Mouse (Mus musculus) brain, embryonic 18.5 days (tissue): ENCODE data around the gene Rtp4.
A peak's percentile ranks its signal among the peaks of the same experiment; 100 is the strongest.

Source experiments
- DNase-seq: peaks from one replicate; pipeline ENCODE4 v3.0.0-alpha.2; 2012; ENCODE audit warnings: low read depth, low spot score

Gene Rtp4

DNA sequence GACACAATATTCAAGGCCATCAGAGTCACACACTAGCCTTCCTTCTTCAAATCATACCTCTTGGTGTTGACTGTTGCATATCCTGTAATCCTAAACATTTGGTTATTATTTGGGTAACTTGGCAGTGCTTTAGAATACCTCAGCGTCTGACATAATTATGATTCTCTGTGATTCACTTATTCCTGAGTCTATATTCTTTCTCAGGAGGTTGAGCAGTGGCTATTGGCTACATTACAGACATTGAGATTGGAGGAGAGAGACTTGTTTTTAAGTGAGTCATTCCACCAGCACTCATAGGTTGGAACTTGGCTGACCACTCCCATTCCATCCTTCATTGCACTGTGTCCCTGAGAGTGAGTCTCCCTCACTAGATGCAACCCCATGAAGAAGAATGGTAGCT is 6.7 kb upstream of the Rtp4 start:
- no peak for DNase-seq

DNA sequence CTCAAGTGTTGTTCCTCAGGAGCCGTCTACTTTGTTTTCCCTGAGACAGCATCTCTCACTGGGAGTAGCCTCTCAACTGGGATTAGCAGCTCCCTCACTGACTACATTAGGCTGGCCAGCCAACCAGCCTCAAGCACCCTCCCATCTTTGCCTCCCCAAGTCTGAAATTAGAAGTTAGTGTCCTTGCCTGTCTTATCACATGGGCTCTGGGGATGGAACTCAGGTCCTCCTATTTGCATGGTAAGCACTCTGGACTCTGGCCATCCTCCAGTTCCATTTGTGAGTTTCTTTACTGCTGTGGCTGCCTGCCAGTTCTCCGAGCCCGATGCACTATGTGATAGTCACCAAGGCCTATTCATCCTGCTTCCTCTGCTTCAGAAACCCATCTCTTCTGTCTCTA is 4.3 kb upstream of the Rtp4 start:
- no peak for DNase-seq

DNA sequence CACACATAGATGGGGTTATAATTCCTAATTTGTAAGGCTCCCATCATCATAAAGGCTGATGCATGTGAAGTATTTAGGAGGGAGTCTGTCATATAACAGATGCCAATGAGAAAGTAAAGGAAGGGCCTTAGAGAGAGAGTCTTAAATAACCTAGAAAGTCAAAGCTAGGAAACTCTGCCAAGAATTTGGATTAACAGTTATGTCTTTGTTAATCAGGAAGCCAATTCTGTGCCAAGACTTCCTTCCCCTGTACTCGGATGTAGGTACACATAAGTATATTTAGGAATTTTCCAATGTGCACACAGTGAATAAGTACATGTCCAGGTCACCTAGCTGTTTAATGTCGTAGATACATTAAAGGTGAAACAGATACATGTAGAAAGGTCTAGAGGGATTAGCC is 3.5 kb upstream of the Rtp4 start:
- no peak for DNase-seq

DNA sequence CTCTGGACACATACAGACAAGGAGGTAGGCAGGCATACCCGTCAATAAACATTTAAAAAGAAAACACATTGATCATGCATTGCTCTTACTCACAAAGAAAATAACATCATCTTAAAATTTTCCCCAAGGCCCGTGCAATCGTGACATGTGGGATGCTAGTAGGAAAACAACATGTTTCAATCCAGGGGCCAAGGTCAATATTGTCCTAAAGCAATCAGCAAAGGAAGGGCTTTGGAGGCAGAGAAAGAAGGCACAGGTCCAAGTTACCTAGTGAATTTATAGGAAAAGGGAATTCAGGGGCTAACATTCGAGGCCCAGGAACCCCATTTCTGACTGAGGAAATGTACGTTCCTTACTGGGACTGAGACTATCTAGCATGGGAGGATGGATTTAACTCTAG is 2.9 kb upstream of the Rtp4 start:
- no peak for DNase-seq

DNA sequence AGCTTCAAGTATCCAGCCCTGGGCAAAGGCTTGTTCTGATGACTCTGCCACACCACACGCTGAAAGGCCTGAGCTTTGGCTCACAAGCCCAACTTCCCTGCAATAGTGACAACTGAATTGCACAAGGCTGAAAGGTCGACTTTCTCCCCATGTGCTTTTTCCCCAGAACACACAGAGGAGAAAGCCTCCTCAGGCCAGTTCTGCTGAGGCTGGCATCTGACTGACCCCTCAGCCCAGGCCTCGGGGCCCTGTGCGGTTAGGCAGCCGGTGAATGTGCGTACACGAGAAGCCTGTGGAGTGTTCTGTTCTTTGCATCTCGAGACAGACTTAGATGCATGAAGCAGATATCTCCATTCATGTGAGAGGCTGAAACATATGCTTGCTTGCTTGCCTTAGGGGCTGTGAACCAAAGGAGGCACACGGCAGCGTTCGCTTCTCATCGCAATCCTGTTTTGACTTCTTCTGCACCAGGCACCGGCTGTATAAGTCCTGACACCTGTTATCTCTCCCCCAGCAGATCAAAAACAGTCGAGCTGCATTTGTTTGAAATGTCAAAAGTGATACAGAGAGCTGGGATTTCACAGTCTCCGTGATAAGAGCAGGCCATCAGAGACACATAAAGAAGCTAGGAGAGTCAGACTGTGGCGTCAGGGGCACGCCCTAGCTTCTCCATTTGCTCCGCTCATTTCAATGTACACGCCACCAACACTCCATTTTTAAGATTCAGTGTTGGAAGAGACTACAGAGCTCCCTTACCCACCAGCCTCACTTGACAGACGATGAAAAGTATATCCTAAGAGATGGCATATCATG is 2.1 kb upstream of the Rtp4 start:
- peak; percentile 55 for DNase-seq

DNA sequence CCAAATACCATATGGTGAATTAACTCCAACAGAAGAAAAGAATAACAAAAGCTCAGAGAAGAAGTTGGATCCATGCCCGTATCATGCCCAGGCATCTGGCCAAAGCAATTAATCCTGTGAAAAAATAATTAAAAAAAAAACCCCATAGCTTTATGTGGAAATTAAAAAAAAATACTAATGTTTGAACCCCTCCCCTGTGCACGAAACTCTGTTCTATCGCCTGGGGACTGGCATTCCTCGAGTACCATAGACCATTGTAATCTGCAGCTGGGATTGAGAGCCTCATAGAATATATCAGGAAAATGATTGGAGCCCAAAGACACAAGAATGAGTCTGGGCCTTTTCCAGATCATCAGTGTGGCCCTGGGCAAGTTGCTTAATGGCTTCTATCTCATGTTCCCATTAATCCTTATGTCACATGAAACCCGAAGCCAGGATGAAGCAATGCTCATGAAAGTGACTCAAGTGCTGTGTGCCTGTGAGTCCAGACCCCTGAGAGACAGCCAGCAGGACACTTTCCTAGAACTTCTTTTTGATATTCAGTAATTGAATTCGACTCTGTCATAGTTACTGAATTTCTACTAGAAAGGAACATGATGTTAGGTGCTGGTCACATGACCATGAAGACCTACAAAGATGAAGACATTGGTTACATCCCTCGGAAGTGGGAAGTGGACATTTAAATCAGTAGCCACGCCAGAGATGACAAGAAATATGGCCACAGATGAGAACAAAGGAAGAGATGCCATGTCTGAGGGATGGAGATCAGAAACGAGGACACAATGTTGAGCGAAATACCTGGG is 1.3 kb upstream of the Rtp4 start:
- no peak for DNase-seq

DNA sequence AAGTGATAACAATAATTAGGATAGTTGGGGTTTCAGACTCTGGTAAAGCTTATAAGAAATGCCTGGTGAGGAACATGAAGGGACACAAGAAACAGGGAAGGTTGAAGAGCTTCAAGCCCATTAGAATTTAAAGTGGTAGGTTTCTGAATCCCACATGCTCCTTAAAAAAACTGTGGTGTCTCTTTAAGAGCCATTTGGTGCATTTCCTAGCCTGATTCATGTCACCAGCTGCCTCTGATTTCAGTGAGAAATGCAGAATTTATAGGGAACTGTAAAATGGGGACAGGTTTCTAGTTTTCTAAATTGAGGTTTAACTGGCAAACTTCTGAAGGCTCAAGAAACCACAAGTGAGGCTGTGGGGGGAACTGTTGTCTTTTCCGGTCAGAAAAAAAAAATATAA is 320 bp upstream of the Rtp4 start:
- DNase-seq: no peak

DNA sequence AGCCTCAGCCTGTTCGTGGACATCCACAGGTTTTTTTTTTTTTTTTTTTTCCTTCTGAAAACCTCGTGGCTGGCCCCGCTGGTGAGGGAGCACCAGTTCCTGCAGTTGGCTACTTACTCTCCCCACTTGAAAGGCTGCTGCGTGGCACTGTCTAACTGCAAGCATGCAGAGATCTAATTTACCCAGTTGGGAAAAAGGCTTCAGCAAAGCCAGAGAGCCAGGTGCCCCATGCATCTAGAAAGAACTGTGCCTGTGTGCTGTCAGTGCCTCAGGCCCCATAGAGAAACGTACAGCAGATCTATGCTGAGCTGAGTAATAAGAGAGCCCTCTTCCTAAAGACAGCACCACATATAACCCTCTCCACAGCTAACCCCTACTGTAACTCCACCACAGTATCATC is 1.0 kb downstream of the Rtp4 start:
- no peak for DNase-seq

DNA sequence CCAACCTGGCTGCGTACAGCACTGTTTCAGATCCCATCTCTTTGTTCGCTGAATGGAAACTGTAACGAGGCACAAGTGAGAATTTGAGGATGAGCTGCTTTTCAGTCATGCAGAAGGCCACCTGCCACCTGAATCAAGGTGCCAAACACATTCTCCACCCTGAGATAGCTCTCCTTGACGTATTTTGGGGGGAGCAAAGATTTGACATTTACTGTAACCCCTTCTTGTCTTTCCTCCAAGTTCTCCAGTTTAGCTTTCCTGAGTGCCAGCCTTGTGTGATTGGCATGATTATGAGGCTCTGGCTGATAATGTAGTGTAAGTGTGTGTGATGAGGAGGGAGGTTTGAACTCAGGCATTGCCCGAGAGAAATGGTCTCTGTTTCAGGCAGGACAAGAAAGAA is 2.0 kb downstream of the Rtp4 start:
- no peak for DNase-seq

DNA sequence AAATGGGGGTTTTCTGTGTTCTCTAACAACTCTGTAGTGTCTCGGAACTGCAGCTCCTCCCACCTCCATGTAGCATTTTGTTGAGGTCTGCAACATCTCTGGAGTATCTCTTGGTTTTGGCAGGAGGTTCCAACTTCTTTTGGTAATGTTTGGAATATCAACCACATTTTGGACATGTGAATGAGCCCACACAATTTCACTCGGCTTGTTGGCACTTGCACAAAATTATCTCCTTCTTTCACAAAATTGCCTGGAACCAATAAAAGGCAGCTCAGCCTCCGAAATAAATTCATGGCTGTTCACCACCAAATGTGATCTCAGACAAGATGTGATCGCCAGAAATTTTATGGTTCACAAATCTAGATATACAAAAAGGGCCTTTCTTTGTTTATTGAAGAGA is 9.1 kb downstream of the Rtp4 start:
- no peak for DNase-seq

DNA sequence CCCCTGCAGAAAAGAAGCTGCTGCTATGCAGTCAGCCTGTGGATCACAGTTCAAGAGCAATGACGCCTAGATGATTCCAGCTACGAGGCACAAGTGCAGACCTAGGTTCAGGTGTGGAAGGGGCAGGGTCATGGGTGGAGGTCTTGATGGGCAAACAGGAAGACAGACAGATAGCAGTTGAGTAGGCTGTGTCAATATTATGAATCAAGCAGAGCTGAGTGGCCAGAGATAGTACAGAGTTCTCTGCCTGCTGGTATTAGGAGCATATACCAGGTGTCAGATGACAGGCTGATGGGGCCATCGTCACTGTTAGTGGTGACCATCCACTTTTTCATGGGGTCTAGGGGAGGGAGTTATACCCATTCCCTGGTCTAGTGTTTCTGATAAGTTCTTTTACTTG is 13.6 kb downstream of the Rtp4 start:
- DNase-seq: no peak

DNA sequence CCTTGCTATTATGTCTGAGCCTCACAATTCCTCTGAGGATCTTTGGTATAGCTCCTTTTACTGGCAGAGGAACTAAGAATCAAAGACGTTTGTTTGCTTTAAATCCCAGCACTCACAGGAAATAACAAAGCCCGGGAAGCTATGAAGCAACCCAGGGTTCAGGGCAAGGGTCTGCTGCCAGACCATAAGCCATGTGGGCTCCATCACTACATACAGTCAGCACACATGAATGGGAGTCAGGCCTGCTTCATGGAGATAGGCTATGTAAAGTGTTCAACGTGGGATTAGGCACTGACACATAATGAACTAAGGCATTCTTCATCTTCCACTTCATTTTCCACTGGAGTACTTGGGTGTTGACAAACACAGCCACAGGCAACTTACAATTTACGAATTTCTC is 21.0 kb downstream of the Rtp4 start:
- DNase-seq: no peak

DNA sequence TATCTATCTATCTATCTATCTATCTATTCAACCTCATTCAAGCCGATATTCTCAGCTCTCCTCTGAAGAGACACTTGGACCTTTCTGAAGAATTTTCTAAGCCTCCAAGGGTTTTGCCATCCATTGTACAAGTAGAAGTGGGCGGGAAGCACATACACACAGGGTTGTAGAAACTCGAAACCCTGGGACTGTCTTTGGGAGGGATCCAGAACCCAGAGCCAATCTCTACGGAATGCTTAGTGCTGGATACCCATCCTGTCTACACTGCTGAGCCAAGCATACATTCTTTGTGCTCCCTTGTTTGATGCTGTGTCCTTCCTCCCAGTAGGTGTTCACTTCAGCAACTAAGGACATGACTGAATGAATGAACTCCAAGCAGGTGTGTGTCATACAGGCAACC is 22.8 kb downstream of the Rtp4 start:
- DNase-seq: no peak

DNA sequence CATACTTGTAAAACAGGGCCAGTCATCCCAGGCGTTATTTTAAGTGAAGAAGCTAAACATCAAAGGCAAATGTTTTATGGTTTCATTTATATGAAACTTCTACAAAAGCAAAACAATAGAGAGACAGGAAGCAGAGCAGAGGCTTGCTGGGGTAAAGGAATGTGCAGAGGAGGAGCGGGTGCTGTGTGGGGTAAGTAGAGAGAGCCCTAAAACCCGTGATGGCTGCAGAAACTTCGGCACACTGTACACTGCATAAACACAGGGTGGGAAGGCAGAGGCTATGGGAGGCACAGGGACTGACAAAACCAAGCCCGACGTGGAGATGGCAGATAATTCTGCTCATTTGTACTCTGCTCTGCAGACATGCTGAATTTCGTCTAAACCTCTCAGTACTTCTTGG is 24.3 kb downstream of the Rtp4 start:
- no peak for DNase-seq

DNA sequence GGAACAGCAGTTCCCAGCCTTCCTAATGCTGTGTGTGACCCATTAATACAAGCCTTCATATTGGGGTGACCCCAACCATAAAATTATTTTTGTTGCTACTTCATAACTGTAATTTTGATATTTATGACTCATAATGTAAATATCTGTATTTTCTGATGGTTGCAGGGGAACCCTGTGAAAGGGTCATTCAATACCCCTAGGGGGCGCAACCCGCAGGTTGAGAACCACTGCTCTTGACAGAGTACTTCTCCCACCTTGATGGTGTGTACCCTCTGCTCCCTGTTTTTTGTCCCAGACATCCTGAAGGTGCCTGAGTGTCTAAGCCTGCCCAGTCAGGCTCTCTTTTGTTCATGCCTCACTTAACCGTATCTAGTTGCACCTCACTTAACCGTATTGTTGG is 27.7 kb downstream of the Rtp4 start:
- no peak for DNase-seq

DNA sequence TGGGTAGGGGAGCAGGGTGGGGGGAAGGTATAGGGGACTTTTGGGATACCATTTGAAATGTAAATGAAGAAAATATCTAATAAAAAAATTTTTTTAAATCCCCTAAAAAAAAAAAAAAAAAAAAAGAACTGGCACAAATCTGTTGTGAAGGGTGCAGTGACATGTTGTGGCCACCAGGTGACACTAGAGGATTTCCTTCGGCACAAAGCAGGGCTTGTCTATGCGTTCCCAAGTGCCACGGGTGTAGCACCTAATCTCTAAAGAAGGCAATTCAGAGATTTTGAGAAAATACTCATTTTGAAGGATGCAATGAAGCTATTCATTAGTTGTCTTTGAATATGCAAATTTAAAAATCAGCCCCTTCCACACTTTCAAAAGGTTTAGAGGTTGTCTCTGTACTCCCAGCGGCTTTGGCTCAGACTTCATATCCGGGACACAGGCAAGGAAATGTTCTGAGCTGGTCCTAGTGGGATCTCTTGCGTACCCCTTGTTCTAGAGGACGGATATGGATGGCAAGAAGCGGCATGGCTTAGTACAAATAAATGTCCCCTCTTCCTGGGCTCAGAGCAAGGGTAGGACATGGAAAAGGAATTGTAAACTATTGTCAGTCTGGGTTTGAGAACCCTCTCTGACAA is 30.4 kb downstream of the Rtp4 start:
- peak; percentile 54 for DNase-seq

DNA sequence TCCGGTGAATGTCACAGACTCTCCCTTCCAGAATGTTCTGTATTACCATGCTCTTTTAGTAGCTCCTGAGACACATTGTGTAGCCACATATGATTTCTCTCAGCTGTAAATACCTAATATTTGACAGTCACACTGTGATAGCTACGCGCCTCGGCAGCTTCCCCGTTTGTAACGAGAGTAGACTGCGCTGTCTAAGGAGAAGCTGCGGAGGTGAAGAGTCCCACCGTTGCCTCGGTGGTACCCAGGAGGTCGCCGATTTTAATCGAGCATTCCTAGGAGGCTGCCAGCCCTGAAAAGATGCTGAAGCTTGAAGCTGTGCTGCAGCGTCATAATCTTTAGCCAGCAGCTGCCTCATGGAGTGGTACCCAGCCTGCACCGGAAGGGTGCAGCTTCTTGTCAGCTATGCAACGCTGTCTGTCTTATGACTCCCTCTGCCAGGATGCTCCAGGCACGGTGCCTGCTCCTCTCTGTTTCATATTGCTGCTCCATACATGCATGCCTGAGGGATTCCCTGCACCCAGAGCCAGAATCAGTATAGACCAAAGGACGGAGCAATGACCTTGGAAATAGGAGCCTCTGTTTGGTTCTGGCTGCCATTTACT is 31.0 kb downstream of the Rtp4 start:
- DNase-seq: no peak

DNA sequence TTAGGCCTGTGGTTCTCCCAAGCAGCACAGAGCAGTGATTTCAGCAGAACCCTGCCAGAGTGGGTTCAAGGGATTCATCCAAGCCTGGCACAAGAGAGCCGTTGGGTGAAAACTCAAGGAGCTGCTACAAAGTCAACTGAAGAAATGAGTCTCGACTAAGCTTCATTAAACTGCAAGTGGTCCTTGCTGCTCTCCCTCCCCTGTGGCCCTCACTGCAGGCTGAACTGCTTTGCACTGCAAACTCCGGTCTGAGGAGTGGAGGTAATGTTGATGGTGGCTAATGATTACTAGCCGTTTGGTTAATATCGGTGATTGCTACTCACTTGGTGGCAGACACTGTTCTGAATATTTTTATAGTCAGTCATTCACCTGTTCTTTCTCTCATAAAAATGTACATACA is 34.6 kb downstream of the Rtp4 start:
- no peak for DNase-seq

DNA sequence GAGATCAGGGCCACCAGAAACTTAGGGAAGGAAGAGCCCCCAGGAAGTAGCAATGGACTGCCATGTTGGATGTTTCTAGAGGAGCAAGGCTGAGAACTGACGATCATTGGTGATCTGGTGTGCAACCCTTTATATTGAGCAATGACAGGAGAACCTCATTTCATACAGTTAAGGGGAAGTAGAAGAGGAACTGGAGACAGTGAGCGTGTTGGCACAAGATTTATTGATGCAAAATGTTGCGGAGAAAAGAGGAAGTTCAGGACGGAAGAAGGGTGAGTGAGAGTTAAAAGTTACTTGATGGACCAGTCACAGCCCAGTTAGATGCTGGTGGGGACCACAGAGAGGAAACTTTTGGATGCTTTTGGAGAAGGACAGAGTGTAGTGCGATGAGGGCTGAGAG is 37.1 kb downstream of the Rtp4 start:
- no peak for DNase-seq

DNA sequence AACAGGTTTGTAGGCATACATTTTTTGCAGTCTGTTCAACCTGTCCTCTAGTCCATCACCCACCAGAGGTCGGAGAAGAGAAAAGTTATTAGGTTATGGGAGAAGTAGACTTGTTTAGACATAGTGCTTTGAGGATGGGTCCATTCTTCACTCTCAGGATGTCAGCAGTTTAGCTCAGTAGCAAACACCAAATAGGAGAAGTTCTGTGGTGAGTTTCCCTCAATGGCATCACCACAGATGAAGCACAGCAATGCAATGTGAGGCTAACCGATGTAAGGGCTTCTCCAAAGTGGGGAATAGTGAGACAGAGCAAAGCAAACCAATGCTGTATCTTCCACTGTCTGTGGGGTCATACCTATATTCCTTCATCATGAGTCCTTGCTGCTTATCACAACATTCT is 37.6 kb downstream of the Rtp4 start:
- DNase-seq: no peak

DNA sequence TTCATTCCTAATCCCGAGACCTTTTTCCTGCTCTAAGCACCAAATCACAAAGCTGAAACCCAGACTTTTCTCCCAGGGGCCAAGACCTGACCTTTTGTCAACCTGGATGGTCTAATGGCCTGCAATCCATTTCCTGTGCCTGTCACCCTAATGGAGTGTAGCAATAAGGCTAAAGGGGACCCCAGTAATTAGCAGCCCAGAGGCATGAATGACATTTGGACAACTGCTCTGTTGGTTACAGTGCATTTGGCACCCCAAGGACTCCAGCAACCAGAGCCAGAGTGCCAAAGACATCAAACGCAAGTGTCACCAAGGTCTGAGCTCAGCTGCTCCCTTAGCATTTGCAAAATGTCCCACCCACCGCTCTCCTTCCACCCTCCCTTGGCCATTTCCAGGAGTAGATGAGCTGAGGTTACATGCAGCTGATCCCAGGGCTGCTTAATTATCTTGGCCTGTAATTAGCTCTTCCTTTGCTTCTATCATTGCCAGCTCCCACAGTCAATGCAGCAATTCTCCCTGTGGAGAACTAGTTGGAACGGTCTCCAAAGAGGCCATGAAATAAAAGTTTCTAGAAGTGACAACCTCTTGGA is 48.4 kb downstream of the Rtp4 start:
- no peak for DNase-seq

DNA sequence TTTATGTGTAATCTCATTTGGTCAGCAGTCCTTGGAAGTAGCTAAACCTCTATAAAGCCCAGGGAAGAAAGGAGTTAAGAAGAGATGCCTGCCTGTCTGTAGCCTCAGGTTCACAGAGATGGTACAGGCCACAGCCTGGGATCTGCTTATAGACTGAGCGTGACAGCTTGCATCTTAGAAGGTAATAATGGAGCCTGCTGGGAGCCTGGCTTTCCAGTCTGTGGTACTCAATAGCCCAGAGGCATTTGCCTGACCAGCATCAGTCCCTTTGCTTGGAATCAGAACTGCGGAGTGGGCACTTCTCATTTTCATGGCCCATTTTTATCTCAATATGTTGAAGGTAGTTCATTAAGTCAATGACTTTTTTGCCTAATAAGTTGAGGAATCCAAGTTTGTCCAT is 54.5 kb downstream of the Rtp4 start:
- no peak for DNase-seq
